Mouse (Mus musculus) CD8-positive naive resting alpha-beta T cell, adult 2 months (primary cell): ENCODE data around the gene Lias.
A peak's percentile ranks its signal among the peaks of the same experiment; 100 is the strongest.

Experiments
- DNase-seq, 2 experiments: peaks; one replicate each; pipeline ENCODE4 v3.0.0; 2022; ENCODE audit warnings: low read depth in 2 of 2, low spot score in 2 of 2

The Lias gene

GRCm38 (mm10) chr5:65390648-65391644, at the start of gene Lias, which contains the start of gene Rpl9:
TSS of gene Lias (plus strand) at chr5:65391497.
TSS of gene Rpl9 (minus strand) at chr5:65391444.
- DNase-seq: peak; percentile 98

GRCm38 (mm10) chr5:65348168-65348567, 43.1 kb upstream of the Lias start, which contains the start of gene Klb:
TSS of gene Klb (plus strand) at chr5:65348314.
- no peak for DNase-seq

- no peak for DNase-seq
These were observed 40.8 kb upstream of the Lias start for GRCm38 (mm10) chr5:65350508-65350907.

DNA sequence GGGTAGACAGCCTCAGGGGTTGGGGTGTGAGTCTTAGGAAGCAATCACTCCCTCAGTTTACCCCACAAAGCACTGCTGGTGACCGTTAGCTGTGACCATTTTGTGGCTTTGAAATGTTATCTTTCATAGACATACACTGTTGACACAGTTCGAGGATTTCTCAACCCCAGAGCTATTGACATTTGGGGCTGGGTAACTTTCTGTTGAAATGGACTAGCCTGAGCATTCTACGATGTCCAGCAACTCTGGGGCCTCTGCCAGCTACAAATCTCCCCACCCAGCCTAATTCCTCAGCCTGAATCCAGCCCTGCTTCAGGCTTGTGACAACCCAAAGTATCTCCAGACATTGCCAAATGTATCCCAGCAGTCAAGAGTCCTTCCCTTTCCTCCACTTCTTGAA, 37.2 kb upstream of the Lias start:
- no peak for DNase-seq

DNA sequence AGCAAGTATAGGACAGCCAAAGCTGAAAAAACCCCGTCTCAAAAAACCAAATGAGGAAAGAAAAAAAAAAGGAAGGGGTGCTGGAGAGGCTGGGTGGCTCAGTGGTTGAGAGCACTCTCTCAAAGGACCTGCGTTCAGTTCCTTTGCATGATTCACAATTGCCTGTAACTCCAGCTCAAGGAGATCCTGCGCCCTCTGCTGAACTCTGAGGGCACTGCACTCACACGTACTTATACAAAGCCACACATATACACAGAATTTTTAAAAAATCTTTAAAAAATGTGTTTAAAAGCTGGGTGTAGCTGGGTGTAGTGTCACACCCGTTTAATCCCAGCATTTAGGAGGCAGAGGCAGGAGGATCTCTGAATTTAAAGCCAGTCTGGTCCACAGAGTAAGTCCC, 36.3 kb upstream of the Lias start:
- no peak for DNase-seq

GRCm38 (mm10) chr5:65356851-65357250, 34.4 kb upstream of the Lias start:
- no peak for DNase-seq

- DNase-seq: no peak
These were observed 33.5 kb upstream of the Lias start for GRCm38 (mm10) chr5:65357771-65358170.

DNA sequence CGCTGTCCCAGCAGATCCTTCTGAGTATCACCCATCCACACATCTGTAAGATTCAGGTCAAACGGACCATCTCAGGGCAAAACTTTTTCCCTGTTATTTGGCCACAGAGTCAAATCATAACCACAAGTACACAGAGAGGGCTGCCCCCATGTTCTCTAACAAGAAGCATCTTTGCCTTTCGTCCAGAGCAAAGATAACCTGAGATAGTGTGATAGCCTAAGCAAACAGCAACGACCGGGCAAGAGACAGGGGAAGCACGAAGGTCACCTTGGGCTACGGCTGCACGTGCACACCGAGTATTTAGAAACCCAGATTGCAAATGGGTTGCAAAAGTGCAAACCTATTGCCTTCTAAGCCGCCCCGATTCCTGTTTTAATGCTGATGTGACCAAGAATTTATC, 23.5 kb upstream of the Lias start:
- no peak for DNase-seq

GRCm38 (mm10) chr5:65371551-65371950, 19.7 kb upstream of the Lias start:
- no peak for DNase-seq

- DNase-seq: no peak
These were observed 16.6 kb upstream of the Lias start for GRCm38 (mm10) chr5:65374746-65375145.

DNA sequence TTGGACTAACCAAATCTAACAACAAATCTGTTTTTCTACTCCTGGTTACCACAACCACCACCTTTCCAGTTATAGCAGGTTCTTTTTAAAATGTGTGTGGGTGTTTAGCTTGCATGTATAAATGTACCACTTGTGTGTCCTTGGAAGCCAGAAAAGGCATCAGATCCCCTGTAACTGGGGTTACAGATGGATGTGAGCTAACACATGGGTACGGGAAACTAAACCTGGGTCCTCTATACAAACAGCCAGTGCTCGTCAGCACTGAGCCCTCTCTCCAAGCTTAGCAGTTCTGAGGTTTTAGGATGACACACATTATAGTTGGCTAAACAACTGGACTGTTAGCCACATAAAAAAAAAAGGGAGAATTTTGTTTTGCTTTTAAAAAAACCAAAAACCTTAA, 5.6 kb upstream of the Lias start:
- no peak for DNase-seq

DNA sequence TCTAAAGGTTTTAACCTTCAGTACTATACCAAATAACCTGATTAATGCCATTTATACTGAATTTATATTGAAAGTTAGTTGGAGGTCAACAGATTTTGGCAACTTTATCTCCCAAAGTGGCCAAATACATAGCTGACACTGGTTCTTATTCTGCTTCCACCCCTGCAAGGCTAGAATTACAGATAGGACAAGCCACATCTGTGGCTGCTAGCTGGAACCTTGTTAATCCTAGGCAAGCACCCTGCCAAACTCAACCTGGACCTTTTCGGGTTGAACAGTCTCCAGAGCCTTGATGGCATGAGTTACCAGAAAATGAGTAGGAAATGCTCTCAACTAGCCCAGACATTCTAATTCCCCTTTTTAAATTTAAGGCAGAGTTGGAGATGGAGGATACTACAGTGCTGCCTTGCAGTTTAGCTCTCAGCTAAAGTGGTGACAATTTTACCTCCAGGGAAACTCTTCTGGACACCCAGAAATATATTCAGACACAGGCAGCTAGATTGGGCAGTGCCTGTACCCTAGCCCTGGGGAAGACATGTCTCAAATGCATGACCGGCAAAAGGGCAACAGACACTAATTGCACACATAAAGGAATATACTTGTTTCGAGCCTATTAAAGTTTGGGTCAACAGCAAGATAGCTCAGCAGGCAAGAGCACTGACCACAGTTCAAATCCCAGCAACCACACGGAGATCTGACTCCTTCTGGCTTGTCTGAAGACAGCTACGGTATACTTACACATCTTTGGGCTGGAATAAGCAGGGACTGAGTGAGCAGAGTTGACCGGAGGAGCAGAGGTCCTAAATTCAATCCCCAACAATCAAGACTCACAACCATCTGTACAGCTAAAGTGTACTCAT, 4.1 kb upstream of the Lias start:
- DNase-seq: no peak

- no peak for DNase-seq
These were observed 456 bp downstream of the Lias start for GRCm38 (mm10) chr5:65391753-65392152.

DNA sequence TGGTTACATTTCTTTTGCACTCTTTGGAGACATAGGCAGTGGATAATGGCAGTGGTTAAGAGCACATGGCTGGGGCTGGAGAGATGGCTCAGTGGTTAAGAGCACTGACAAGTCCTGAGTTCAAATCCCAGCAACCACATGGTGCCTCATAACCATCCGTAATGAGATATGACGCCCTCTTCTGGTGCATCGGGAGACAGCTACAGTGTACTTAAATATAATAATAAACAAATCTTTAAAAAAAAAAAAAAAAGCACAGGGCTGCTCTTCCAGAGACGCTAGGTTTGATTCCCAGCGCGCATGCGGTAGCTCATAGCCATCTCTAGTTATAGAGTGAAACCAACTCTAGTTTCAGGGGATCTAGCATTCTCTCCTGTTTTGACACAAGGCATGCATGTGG, 3.1 kb downstream of the Lias start:
- no peak for DNase-seq

GRCm38 (mm10) chr5:65401251-65401994, 10.1 kb downstream of the Lias start:
- DNase-seq: peak; percentile 69 to 77

DNA sequence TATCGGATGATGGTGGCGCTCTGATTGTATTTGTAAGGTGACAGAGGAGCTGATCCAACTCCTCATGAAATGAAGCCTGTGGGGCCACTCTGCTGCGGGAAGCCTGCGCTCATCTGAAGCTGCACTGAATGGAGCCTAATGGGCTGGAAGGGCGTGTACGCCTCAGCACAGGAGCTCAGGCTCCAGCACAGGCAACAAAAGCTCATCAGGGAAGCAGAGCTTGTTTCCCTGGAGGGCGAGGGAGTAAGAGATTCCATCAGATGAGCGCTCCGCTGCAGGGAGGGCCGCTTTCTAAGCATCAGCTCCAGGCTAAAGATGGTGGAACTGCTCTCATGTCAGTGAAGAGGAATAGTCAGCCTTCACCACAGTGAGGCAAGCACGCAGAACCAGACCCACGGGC, 16.7 kb downstream of the Lias start:
- no peak for DNase-seq

GRCm38 (mm10) chr5:65415653-65416458, 24.6 kb downstream of the Lias start:
- DNase-seq: no peak

- no peak for DNase-seq
These were observed 27.8 kb downstream of the Lias start for GRCm38 (mm10) chr5:65419136-65419535.

- DNase-seq: no peak
These were observed 29.5 kb downstream of the Lias start for GRCm38 (mm10) chr5:65420822-65421221.

DNA sequence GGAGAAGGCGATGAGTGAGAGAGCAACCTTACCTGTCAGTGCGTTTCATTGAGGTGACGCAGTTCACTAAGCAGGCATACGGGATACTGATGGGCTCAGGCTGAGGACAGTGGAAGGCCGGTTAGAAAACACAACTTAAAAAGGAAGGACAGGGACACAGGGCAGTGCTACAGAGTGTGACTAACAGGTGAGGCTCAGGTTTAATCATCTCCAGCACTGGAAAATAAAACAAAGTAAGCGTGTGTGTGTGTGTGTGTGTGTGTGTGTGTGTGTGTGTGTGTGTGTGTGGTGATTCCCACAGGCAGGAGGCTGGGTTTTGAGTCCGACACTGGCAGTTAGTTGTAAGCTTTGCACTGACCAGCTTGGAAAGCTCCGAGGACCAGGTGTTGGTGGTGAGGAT, 31.5 kb downstream of the Lias start:
- no peak for DNase-seq
